Mouse (Mus musculus): ENCODE measurements at regions not wholly inside any gene's neighbourhood (a gene's known extent, or its start where the extent isn't known, plus 50 kb on each side); places are given as distances from the start of the nearest gene placed in this dataset.

DNA sequence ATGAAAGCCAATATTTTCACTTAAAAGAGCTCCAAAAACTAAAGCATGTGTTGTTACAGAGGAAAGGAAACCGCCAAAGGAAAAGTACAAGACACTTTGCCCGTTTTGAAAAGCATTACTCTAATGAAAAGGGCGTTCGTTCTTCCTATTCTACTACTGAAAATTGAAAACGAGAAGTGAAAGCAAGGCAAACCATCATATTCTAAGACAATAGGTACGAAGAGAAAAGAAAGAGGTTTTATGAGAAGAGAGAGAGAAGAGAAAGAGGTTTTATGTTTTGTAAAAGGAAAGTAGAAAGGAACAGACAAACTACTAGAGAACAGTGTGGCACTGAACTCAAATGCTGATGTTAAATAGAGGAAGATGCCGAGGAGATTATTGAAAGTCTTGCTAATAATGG is 534.4 kb downstream of the Shisa9 start:
- TF ChIP-seq CTCF (conservative IDR thresholded peaks at IDR 0.05; ENCODE audit: low read length), result no peak
- TF ChIP-seq NANOG (IDR thresholded peaks at IDR 0.05; ENCODE audit: borderline replicate concordance, low read length), result no peak
- TF ChIP-seq POU5F1 (IDR thresholded peaks at IDR 0.05; ENCODE audit: borderline replicate concordance, low read length), result no peak

Data from E14TG2a.4 (cell line).